Mouse (Mus musculus) neural tube, postnatal 0 days (tissue): Measurements from ENCODE around the gene Mob3c. TPM values are rescaled to one million over a fixed set of nuclear protein-coding genes. Genes with fewer than 3 reads are reported as not detected.

ENCODE experiments used
- polyA plus RNA-seq: library from polyadenylated mRNA; unstranded; fragments of >200 nt; fragmentation: Nextera tagmentation; extraction: Ambion mirVana; gene quantifications from 2 replicates; pipeline ENCODE4 v1.2.1, GENCODE M21; 2015

Mob3c gene
- polyA plus RNA-seq: 4.8 and 7.3 TPM in 2 replicates

DNA sequence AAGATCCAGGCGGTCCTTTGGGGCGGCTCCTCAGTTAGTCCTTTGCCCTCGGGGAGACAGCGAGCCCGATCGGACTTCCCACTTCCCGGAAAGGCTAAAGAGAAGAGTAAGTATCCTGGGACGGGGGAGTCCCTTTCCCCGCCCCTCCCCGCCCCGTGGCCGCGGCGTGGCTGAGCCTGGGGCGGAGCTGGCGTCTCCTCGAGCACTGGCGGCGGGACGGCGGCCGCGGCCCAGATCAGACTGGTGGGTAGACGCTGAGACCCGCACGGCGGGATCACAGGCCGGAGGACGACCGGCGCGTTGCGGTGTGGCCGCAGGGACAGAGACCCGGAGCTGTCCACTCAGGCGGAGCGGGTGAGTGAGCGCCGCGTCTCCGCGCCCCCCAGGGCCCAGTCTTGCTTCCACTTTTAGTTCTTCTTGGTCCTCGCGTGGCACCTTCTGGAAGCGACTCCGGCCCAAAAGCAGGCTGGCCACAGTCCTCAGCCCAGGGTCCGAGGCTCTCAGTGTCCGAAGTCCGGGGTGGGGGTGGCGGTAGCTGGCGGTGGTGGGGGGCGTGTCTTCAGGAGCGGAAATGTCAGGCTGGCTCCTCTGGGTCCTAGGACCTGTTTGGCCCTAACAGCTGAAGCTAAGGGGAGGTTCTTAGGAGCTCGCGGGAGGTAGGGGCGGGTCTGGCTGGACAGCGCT is at the start of gene Mob3c:
Gene Mob3c, plus strand, starts transcription at position 205 of the 684 bp plus-strand sequence.

GRCm38 (mm10) chr4:115780918-115781317 is 47.0 kb upstream of the Mob3c start, which contains the start of gene Tex38:
Gene Tex38, minus strand, starts transcription at chr4:115781018.

DNA sequence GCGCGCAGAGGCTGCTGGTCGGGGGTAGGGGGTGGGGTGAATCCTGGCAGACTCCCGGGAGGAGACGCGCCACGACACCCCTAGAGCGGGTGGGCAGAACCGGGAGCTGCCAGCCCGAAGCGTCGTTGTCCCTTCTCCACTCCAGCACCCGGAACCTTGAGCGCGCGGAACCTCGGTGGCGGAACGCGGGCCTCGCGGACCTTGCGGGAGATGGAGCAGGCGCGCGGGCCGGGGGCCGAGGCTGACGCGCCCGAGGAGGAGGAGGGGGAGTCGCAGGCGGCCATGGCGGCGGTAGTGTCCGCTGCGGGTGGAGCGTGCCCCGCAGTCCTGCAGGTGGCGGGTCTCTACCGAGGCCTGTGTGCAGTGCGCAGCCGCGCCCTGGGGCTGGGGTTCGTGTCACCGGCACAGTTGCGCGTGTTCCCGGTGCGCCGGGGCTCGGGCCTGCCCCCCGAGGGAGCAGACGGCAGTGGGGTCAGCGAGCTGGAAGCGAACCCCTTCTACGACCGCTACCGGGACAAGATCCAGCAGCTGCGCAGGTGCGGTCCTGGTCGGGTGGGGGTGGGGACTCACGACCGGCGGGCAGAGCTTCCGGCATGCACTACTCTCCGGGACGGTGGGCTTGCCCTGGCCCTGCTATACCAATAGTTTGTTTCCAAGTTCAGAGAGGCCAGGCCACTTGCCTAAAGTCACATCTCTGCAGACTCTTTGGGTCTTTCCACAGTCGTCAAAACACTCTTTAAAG is 43.0 kb upstream of the Mob3c start, which contains the start of gene Atpaf1:
Gene Atpaf1, plus strand, starts transcription at position 44 of the 742 bp plus-strand sequence.

DNA sequence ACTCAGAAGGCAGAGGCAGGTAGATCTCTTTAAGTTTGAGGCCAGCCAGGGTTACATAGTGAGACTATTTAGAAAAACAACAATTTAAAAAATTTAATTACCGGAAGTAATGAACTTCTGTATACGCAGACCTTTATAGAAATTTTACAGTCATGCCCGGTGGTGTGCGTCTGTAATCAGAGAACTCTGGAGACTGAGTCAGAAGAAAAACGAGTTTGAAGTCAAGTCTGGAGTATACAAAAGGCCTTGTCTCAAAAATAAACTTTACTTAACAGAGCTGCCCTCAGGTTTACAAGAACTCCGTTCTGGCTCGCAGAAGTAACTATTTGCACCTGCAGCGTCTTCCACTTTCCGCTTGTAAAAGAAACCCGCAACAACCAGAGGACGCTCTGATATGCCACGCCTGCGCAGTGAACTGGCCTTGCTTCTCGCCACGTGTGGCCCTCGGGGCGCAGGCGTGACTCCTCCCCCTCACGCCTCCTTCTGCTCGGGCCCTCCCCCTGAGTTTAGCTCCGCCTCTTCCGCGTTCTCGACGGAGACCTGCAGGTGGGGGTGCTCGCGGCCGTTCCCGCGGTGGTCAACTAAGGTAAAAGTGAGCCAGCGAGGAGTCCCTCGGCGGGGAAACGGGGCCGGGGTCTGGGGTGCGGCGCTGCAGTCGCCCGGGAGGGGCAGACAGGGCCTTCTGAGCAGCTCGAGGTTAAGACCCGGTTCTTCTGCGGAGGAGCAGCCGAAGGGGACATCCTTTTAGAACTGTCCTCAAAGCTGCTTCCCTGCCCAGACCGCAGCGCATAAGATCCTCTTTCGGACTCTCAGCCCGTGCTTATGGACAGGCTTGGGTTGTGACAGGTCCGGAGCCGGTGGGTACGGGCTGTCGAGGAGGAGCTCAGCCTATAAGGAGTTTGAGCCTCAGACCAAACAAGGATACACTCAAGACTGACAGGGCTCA is 11.1 kb downstream of the Mob3c start, which contains the start of gene Mknk1:
Gene Mknk1, plus strand, starts transcription at position 503 of the 946 bp plus-strand sequence.

DNA sequence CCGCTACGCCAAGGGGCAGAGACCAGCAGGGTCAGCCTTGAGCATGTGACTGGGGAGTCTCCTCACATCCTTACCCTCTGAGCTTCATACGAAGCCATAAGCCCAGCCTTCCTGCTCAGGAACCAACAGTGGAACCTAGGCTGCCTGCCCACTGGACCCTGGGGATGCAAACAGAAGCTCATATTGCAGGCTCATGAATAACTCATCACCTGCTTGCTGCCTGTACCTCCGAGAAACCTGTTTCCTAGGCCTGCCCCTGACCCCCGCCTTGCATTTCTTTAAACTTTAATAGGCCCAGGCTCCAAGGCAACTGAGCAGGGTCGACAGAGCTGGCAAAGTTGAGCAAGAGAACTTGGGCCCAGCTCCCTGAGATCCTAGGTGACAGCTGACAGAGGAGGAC is 56.1 kb downstream of the Mob3c start, which contains the start of gene Kncn:
Gene Kncn, plus strand, starts transcription at position 379 of the 400 bp plus-strand sequence.

Other genes starting within 250 kb of the Mob3c start
- gene Cyp4a32, start 227.1 kb upstream of the Mob3c start, polyA plus RNA-seq: not detected in 2 replicates
- gene Cyp4b1, start 180.4 kb upstream of the Mob3c start, polyA plus RNA-seq: 0.98 and 2.1 TPM in 2 replicates
- 20.0 and 20.4 TPM in 2 replicates for gene Efcab14, start 90.3 kb upstream of the Mob3c start, polyA plus RNA-seq
- gene Tex38, start 47.1 kb upstream of the Mob3c start, polyA plus RNA-seq: 0.19 and 0.70 TPM in 2 replicates
- 45.7 and 52.1 TPM in 2 replicates for gene Atpaf1, start 43.3 kb upstream of the Mob3c start, polyA plus RNA-seq
- gene Mknk1, start 11.1 kb downstream of the Mob3c start, polyA plus RNA-seq: 24.3 and 25.2 TPM in 2 replicates
- 0.36 and 0.41 TPM in 2 replicates for gene Kncn, start 56.3 kb downstream of the Mob3c start, polyA plus RNA-seq
- 0.89 and 1.5 TPM in 2 replicates for gene 6430628N08Rik, start 62.6 kb downstream of the Mob3c start, polyA plus RNA-seq
- gene Dmbx1, start 111.8 kb downstream of the Mob3c start, polyA plus RNA-seq: 0.65 and 0.90 TPM in 2 replicates
- 20.8 and 23.0 TPM in 2 replicates for gene Faah, start 189.8 kb downstream of the Mob3c start, polyA plus RNA-seq
- gene Nsun4, start 225.8 kb downstream of the Mob3c start, polyA plus RNA-seq: 10.6 TPM in 2 replicates
- gene Uqcrh, start 247.0 kb downstream of the Mob3c start, polyA plus RNA-seq: 626 and 669 TPM in 2 replicates
- gene Lrrc41, start 247.2 kb downstream of the Mob3c start, polyA plus RNA-seq: 59.8 and 62.6 TPM in 2 replicates